Mouse (Mus musculus): Measurements from ENCODE around the gene Fryl. TPM values are rescaled to one million over a fixed set of nuclear protein-coding genes. Genes with fewer than 3 reads are reported as not detected.

The Fryl gene
- polyA plus RNA-seq, 1 experiment: 72.3 TPM

GRCm38 (mm10) chr5:73235201-73235600 is 21.2 kb downstream of the Fryl start:
- TF ChIP-seq POLR2A (IDR thresholded peaks at IDR 0.05; ENCODE audit: low read depth, low read length) (no peak), CTCF (IDR thresholded peaks at IDR 0.05; ENCODE audit: extremely low read depth, insufficient read depth, insufficient read length, insufficient replicate concordance) (no peak)
- H3K36me3 ChIP-seq (ENCODE audit: control insufficient read depth, insufficient read depth, low read length): no peaks in the 10 kb centered on the region
- H3K27me3 ChIP-seq (ENCODE audit: control insufficient read depth, insufficient read depth, low read length): no peaks in the 10 kb centered on the region
- no peak for DNase-seq (ENCODE audit: low read depth in 1 of 2, low spot score in 2 of 2)
- H3K4me3 ChIP-seq (ENCODE audit: extremely low read depth, insufficient read depth, insufficient read length): no peak overlapping the region
- no peaks in the 10 kb centered on the region; the same call in 1 of the 2 replicates for H3K4me1 ChIP-seq (ENCODE audit: control insufficient read depth, insufficient read depth, insufficient read length)
- H3K27ac ChIP-seq (ENCODE audit: insufficient read depth, low read length): no peak overlapping the region
- 70% methylated on average over 5 of the region's 5 CpGs for WGBS

GRCm38 (mm10) chr5:73233018-73233881 is 23.2 kb downstream of the Fryl start:
- no peak overlapping the region for H3K27ac ChIP-seq (ENCODE audit: insufficient read depth, low read length)
- TF ChIP-seq CTCF (IDR thresholded peaks at IDR 0.05; ENCODE audit: extremely low read depth, insufficient read depth, insufficient read length, insufficient replicate concordance) (no peak), POLR2A (IDR thresholded peaks at IDR 0.05; ENCODE audit: low read depth, low read length) (no peak)
- no peak for DNase-seq (ENCODE audit: low read depth in 1 of 2, low spot score in 2 of 2)
- H3K36me3 ChIP-seq (ENCODE audit: control insufficient read depth, insufficient read depth, low read length): no peaks in the 10 kb centered on the region
- H3K4me3 ChIP-seq (ENCODE audit: extremely low read depth, insufficient read depth, insufficient read length): no peak overlapping the region
- 84% methylated on average over 17 of the region's 17 CpGs for WGBS
- no peaks in the 10 kb centered on the region for H3K27me3 ChIP-seq (ENCODE audit: control insufficient read depth, insufficient read depth, low read length)
- no peaks in the 10 kb centered on the region; the same call in 1 of the 2 replicates for H3K4me1 ChIP-seq (ENCODE audit: control insufficient read depth, insufficient read depth, insufficient read length)

GRCm38 (mm10) chr5:73232267-73232666 is 24.2 kb downstream of the Fryl start:
- Histone ChIP-seq H3K36me3 (ENCODE audit: control insufficient read depth, insufficient read depth, low read length) (no peaks in the 10 kb centered on the region), H3K4me1 (ENCODE audit: control insufficient read depth, insufficient read depth, insufficient read length) (no peaks in the 10 kb centered on the region; the same call in 1 of the 2 replicates), H3K27me3 (ENCODE audit: control insufficient read depth, insufficient read depth, low read length) (no peaks in the 10 kb centered on the region), H3K27ac (ENCODE audit: insufficient read depth, low read length) (no peak overlapping the region), H3K4me3 (ENCODE audit: extremely low read depth, insufficient read depth, insufficient read length) (no peak overlapping the region)
- DNase-seq (ENCODE audit: low read depth in 1 of 2, low spot score in 2 of 2): no peak
- 91% methylated on average over 9 of the region's 9 CpGs for WGBS
- TF ChIP-seq CTCF (IDR thresholded peaks at IDR 0.05; ENCODE audit: extremely low read depth, insufficient read depth, insufficient read length, insufficient replicate concordance): no peak
- no peak for TF ChIP-seq POLR2A (IDR thresholded peaks at IDR 0.05; ENCODE audit: low read depth, low read length)

- Histone ChIP-seq H3K27ac (ENCODE audit: insufficient read depth, low read length) (no peak overlapping the region), H3K4me1 (ENCODE audit: control insufficient read depth, insufficient read depth, insufficient read length) (no peaks in the 10 kb centered on the region; the same call in 1 of the 2 replicates), H3K27me3 (ENCODE audit: control insufficient read depth, insufficient read depth, low read length) (no peaks in the 10 kb centered on the region), H3K4me3 (ENCODE audit: extremely low read depth, insufficient read depth, insufficient read length) (no peak overlapping the region), H3K36me3 (ENCODE audit: control insufficient read depth, insufficient read depth, low read length) (no peaks in the 10 kb centered on the region)
- TF ChIP-seq POLR2A (IDR thresholded peaks at IDR 0.05; ENCODE audit: low read depth, low read length): no peak
- no peak for TF ChIP-seq CTCF (IDR thresholded peaks at IDR 0.05; ENCODE audit: extremely low read depth, insufficient read depth, insufficient read length, insufficient replicate concordance)
- 49% methylated on average over 6 of the region's 6 CpGs for WGBS
- DNase-seq (ENCODE audit: low read depth in 1 of 2, low spot score in 2 of 2): no peak
Observed at GRCm38 (mm10) chr5:73231835-73232234, 24.6 kb downstream of the Fryl start.

GRCm38 (mm10) chr5:73230171-73230570 is 26.2 kb downstream of the Fryl start:
- Histone ChIP-seq H3K27ac (ENCODE audit: insufficient read depth, low read length) (no peak overlapping the region), H3K4me1 (ENCODE audit: control insufficient read depth, insufficient read depth, insufficient read length) (no peaks in the 10 kb centered on the region; the same call in 1 of the 2 replicates), H3K27me3 (ENCODE audit: control insufficient read depth, insufficient read depth, low read length) (no peaks in the 10 kb centered on the region), H3K36me3 (ENCODE audit: control insufficient read depth, insufficient read depth, low read length) (no peaks in the 10 kb centered on the region), H3K4me3 (ENCODE audit: extremely low read depth, insufficient read depth, insufficient read length) (no peak overlapping the region)
- WGBS: 92% methylated on average over 4 of the region's 4 CpGs
- no peak for DNase-seq (ENCODE audit: low read depth in 1 of 2, low spot score in 2 of 2)
- no peak for TF ChIP-seq POLR2A (IDR thresholded peaks at IDR 0.05; ENCODE audit: low read depth, low read length)

- no peak overlapping the region for H3K27ac ChIP-seq (ENCODE audit: insufficient read depth, low read length)
- no peak overlapping the region for H3K4me3 ChIP-seq (ENCODE audit: extremely low read depth, insufficient read depth, insufficient read length)
- no peaks in the 10 kb centered on the region for H3K36me3 ChIP-seq (ENCODE audit: control insufficient read depth, insufficient read depth, low read length)
- DNase-seq (ENCODE audit: low read depth in 1 of 2, low spot score in 2 of 2): no peak
- no peaks in the 10 kb centered on the region; the same call in 1 of the 2 replicates for H3K4me1 ChIP-seq (ENCODE audit: control insufficient read depth, insufficient read depth, insufficient read length)
- no peaks in the 10 kb centered on the region for H3K27me3 ChIP-seq (ENCODE audit: control insufficient read depth, insufficient read depth, low read length)
- TF ChIP-seq POLR2A (IDR thresholded peaks at IDR 0.05; ENCODE audit: low read depth, low read length): no peak
- TF ChIP-seq CTCF (IDR thresholded peaks at IDR 0.05; ENCODE audit: extremely low read depth, insufficient read depth, insufficient read length, insufficient replicate concordance): no peak
- 88% methylated on average over 6 of the region's 6 CpGs for WGBS
Observed at GRCm38 (mm10) chr5:73229467-73229866, 27.0 kb downstream of the Fryl start.

Data from spleen, adult 2 months (tissue).